Mouse (Mus musculus) midbrain, embryonic 11.5 days (tissue): Measurements from ENCODE around the gene Gm8773. TPM values are rescaled to one million over a fixed set of nuclear protein-coding genes. Genes with fewer than 3 reads are reported as not detected.

Experiments
- ATAC-seq: fragments of 200-750 bp; cut with Nextera tagmentation; 2 replicates; pipeline ENCODE4 v1.8.0; 2017; ENCODE audit warnings: moderate TSS enrichment, moderate library complexity; ENCODE audit not compliant: low FRiP score
- DNase-seq: peaks from one replicate; pipeline ENCODE4 v3.0.0; 2015; ENCODE audit warnings: low spot score; ENCODE audit errors: missing footprints
- H3K27ac ChIP-seq: fragments of 300-500 bp; sonication (generic); 2 replicates; pipeline ENCODE4 v1.5.1; 2014; ENCODE audit warnings: low read depth, low read length
- H3K27me3 ChIP-seq: fragments of 300-500 bp; sonication (generic); 2 replicates; pipeline ENCODE4 v1.6.1; 2014; ENCODE audit warnings: mild to moderate bottlenecking, low read length, moderate library complexity, mixed read lengths; ENCODE audit not compliant: control insufficient read depth, insufficient read depth
- H3K36me3 ChIP-seq: fragments of 300-500 bp; sonication (generic); 2 replicates; pipeline ENCODE4 v1.6.1; 2014; ENCODE audit warnings: mild to moderate bottlenecking, low read length, moderate library complexity, mixed read lengths; ENCODE audit not compliant: control insufficient read depth, insufficient read depth
- H3K4me1 ChIP-seq: fragments of 300-500 bp; sonication (generic); 2 replicates; pipeline ENCODE4 v1.6.1; 2014; ENCODE audit warnings: low read length; ENCODE audit not compliant: control insufficient read depth, insufficient read depth
- H3K4me2 ChIP-seq: fragments of 300-500 bp; sonication (generic); 2 replicates; pipeline ENCODE4 v1.6.1; 2014; ENCODE audit warnings: mild to moderate bottlenecking, moderate library complexity
- H3K4me3 ChIP-seq: fragments of 300-500 bp; sonication (generic); 2 replicates; pipeline ENCODE4 v1.5.1; 2014; ENCODE audit warnings: low read depth, low read length
- H3K9ac ChIP-seq: fragments of 300-500 bp; sonication (generic); 2 replicates; pipeline ENCODE4 v1.6.1; 2014; ENCODE audit warnings: low read length
- H3K9me3 ChIP-seq: fragments of 300-500 bp; sonication (generic); 2 replicates; pipeline ENCODE4 v1.6.1; 2016; ENCODE audit warnings: low read length; ENCODE audit not compliant: control insufficient read depth
- WGBS: fragments of 180-500 bp; shearing (Covaris S2); extraction: QIAGEN DNeasy Blood & Tissue Kit; methylation state at CpG from one replicate; pipeline ENCODE4 v1.1.7; 2014; 5-methylcytosine and 5-hydroxymethylcytosine counted together
- polyA plus RNA-seq: library from polyadenylated mRNA; unstranded; fragments of >200 nt; fragmentation: Nextera tagmentation; extraction: Ambion mirVana; gene quantifications from 2 replicates; pipeline ENCODE4 v1.2.1, GENCODE M21; 2014

Gene Gm8773
- 4.5 and 4.7 TPM in 2 replicates for polyA plus RNA-seq

DNA sequence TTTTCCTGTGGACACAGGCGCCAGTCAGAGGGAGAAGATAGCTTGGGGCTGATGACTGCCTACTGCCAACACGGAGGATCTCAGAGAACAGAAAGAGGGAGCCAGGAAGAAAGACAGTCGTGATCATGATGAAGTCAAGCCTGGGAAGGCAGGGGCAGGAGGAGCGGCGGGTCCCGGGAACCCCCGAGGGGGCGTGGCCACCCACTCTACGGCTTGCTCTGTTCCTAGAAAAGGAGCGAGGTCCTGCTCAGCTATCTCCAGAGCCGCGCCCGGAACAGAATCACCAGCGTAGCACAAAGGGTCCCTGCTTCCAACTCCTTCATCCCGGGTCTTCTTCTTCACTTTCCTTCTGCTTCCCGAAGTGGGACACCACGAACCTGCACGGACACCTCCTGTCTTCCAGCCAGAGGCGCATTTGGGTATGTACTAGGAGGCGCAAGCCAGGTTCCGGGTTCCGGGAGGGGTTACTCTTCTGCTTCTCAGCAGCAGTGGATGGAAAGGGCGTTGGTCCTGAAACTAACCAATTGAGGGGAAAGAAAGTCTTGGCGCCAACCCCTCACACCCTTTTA is at the start of gene Gm8773:
Gene Gm8773, plus strand, starts transcription at position 51 of the 569 bp plus-strand sequence.
- peak within 1 kb of the TSS; percentile 60 for H3K9ac ChIP-seq
- ATAC-seq (peak; percentile 93), DNase-seq (peak; percentile 92)
- WGBS = 2% methylated on average over 24 of the region's 24 CpGs
- no peaks in the 10 kb centered on the region for H3K9me3 ChIP-seq
- no peaks in the 10 kb centered on the region; the same call in 1 of the 2 replicates for H3K27me3 ChIP-seq
- H3K36me3 ChIP-seq = no peaks in the 10 kb centered on the region
- H3K27ac ChIP-seq = no peak within 1 kb of the TSS
- H3K4me1 ChIP-seq = no peaks in the 10 kb centered on the region
- H3K4me2 ChIP-seq = peak within 1 kb of the TSS; percentile 86
- H3K4me3 ChIP-seq = peak within 1 kb of the TSS; percentile 51

DNA sequence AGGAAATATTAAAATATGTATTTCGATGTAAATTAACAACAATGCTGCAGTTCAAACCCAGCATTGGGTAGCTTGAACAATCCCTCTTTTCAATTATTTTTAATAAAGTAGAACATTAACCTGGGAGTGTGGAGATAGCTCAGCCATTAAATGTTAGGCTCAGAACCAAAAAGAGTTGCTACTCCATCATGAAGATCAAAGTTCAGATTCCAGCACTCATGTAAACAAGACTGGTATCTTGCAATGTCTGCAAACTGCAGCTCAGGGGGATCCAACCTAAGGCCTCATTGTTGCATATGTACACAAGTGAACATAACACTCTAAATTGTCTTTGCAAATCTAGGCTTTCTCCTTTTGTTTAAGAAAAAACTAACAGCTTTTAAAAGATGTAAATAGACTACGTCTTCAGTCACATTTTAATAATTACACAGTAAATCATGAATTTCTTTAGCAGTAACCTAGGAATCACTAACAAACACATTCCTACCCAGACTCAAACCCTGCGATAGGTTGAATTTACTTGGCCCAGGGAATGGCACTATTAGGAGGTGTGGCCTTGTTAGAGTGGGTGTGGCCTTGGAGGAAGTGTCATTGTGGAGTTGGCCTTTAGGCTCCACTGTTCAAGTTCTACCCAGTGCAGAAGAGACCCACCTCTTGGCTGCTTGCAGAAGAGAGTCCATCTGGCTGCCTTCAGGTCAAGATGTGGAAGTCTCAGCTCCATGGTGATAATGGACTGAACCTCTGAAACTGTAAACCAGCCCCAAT is 39.8 kb upstream of the Gm8773 start:
- no peak overlapping the region for H3K4me2 ChIP-seq
- no peak for DNase-seq
- no peak overlapping the region for H3K27ac ChIP-seq
- H3K27me3 ChIP-seq = no peaks in the 10 kb centered on the region
- ATAC-seq = no peak
- H3K9ac ChIP-seq = no peak overlapping the region
- peaks cover 6% of the 10 kb centered on the region for H3K36me3 ChIP-seq
- no peaks in the 10 kb centered on the region for H3K4me1 ChIP-seq
- H3K4me3 ChIP-seq = no peak overlapping the region
- no peaks in the 10 kb centered on the region for H3K9me3 ChIP-seq
- WGBS = 86% methylated on average over 3 of the region's 3 CpGs

DNA sequence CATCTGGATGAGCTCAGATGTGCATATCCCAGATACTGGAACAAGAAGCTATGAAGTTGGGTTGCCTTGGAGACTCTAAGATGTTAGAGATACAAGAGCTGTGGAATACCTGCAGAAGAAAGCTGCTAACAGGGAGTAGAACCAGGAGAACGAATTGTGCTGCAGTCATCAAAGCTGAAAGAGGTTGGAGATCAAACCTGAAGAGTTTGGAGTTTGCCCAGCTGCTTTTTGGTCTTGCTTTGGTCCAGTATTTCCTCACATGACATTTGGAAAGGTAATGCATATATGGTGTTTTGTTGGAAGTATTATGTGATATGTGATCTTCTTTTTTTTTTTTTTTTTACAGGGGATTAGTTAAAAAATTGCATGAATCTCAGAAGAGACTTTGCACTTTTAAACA is 37.5 kb upstream of the Gm8773 start:
- no peak overlapping the region for H3K9ac ChIP-seq
- H3K36me3 ChIP-seq = peaks cover 6% of the 10 kb centered on the region
- no peaks in the 10 kb centered on the region for H3K4me1 ChIP-seq
- no peak overlapping the region for H3K27ac ChIP-seq
- no peaks in the 10 kb centered on the region for H3K9me3 ChIP-seq
- no peak overlapping the region for H3K4me3 ChIP-seq
- 88% methylated on average over 1 of the region's 1 CpGs for WGBS
- no peak overlapping the region for H3K4me2 ChIP-seq
- ATAC-seq = no peak
- no peak for DNase-seq
- H3K27me3 ChIP-seq = no peaks in the 10 kb centered on the region

DNA sequence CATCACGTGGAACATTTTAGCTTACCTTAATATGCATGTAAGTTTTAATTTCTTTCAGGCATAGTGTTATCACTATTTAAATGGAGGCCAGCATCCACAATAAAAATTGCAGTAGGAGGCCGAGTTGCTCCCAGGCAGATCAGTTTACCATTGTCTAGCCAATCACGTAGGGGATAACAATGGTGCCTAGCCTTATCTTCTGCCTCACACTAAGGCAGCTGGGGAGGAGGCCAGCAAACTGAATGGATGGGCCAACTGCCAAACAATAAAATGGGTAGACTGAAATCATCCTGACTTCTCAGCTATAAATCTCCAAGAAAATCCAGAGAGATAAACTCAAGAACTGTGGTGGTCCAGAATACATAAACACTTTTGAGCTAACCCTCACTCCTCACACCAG is 33.8 kb upstream of the Gm8773 start:
- H3K27ac ChIP-seq = no peak overlapping the region
- 84% methylated on average over 3 of the region's 3 CpGs for WGBS
- H3K9me3 ChIP-seq = no peaks in the 10 kb centered on the region
- H3K27me3 ChIP-seq = no peaks in the 10 kb centered on the region
- H3K9ac ChIP-seq = no peak overlapping the region
- no peak overlapping the region for H3K4me3 ChIP-seq
- peaks cover 9% of the 10 kb centered on the region for H3K36me3 ChIP-seq
- no peak for ATAC-seq
- DNase-seq = peak; percentile 47
- no peak overlapping the region for H3K4me2 ChIP-seq
- H3K4me1 ChIP-seq = no peaks in the 10 kb centered on the region

DNA sequence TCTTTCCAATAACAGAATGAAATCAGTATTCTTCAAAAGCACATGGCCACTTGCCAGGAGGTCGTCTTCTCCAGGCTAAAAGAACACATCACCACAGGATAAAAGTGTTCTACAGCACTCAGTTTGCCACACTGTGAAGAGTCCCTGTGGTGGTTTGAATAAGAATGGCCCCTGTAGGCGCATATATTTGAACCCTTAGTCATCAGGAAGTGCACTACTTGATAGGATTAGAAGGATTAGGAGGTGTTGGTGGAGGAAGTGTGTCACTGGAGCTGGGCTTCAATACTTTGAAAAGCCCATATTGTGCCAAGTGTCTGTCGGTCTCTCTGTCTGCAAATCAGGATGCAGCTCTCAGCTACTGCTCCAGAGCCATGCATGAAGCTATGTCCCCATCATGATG is 33.2 kb upstream of the Gm8773 start:
- ATAC-seq (no peak), DNase-seq (peak; percentile 49)
- H3K4me2 ChIP-seq = no peak overlapping the region
- no peak overlapping the region for H3K9ac ChIP-seq
- no peaks in the 10 kb centered on the region for H3K4me1 ChIP-seq
- no peak overlapping the region for H3K4me3 ChIP-seq
- H3K36me3 ChIP-seq = peaks cover 9% of the 10 kb centered on the region
- H3K9me3 ChIP-seq = no peaks in the 10 kb centered on the region
- H3K27ac ChIP-seq = no peak overlapping the region
- 50% methylated on average over 3 of the region's 3 CpGs for WGBS
- no peaks in the 10 kb centered on the region for H3K27me3 ChIP-seq

DNA sequence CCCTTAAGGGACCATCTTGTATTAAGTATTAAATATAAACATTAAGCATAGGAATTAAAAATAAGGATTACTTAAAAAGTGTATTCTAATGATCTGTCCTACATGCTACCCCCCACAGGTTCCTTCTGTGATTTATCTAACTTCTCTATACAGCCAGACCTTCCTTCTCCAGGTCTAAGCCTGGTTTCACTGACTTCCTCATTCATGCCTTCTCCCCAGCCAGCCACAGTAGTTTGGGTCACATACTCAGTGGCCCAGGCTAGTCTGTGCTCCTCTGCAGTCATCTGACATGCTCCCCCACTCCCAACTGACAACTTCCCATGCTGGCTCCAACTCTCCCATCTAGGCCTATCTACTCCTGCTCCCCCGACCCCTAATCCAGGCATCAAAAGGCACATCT is 22.5 kb upstream of the Gm8773 start:
- Histone ChIP-seq H3K36me3 (peaks cover 10% of the 10 kb centered on the region), H3K4me2 (no peak overlapping the region), H3K27me3 (no peaks in the 10 kb centered on the region), H3K4me3 (no peak overlapping the region), H3K9ac (no peak overlapping the region), H3K9me3 (no peaks in the 10 kb centered on the region; the same call in 1 of the 2 replicates), H3K4me1 (no peaks in the 10 kb centered on the region), H3K27ac (no peak overlapping the region)
- ATAC-seq (no peak), DNase-seq (peak; percentile 28)
- WGBS = 90% methylated on average over 1 of the region's 1 CpGs

DNA sequence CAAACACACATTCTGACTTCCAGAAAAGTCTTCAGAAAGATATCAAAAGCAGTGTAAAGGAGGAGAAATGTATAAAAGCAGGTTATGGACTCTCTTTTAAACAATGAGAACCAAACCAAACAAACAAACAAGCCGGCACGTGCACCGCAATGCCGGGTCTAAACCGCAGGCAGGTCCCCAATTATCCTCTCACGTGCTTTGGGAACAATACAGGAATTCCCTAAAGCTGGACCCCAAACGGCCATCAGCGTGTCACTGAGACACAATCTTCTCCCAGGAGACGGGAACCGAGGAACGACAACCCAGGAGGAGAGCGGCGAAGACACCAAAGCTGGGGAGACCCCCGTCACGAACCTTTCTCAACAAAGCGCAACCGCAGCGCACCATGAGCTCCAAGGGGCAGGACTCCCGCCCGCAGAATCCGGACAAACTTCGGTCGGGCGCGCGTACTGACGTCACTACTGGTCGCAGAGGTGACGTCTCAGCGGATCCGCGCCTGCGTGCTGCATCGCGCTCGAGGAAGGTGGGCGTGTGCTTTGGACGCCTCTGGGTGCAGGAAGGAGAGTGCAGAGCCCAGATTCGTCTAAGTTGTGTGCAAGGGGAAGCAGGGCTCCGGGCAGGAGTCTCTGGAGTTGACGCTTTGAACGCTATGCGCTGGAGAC is 14.4 kb upstream of the Gm8773 start, which contains the start of gene Gtpbp10:
Gene Gtpbp10, minus strand, starts transcription at position 460 of the 662 bp plus-strand sequence.
- ATAC-seq = peak; percentile 99
- H3K4me2 ChIP-seq = peak within 1 kb of the TSS; percentile 46

DNA sequence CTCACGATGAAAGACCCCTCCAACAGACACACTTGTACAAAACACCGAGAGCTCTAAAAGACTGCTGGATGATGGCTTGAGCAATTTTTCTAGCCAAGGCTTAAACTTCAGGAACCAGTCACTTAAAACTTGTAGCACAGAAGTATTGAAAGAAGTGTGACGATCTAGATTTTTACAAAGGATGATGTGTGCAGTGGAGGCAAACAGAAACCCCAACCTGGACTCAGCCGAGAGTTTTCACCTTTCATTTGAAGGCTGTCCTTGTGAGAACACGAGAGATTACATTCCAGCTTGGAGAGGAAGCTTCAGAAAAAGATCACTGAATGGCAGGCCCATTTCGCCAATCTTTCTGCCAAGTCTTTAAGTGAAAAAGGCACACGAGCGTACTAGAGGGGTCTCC is 13.8 kb upstream of the Gm8773 start:
- Histone ChIP-seq H3K27ac (no peak overlapping the region), H3K4me2 (peak overlapping the region; percentile 46), H3K27me3 (no peaks in the 10 kb centered on the region), H3K4me3 (peak overlapping the region; percentile 66), H3K36me3 (peaks cover under 1% of the 10 kb centered on the region), H3K4me1 (peaks cover 2% of the 10 kb centered on the region; the same call in 1 of the 2 replicates), H3K9ac (peak overlapping the region; percentile 85), H3K9me3 (no peaks in the 10 kb centered on the region)
- DNase-seq (peak; percentile 82), ATAC-seq (no peak)
- WGBS = 50% methylated on average over 8 of the region's 8 CpGs

More for the DNA sequence above, 14.4 kb upstream of the Gm8773 start, which contains the start of gene Gtpbp10:
- WGBS = under 1% methylated on average over 43 of the region's 43 CpGs
- no peaks in the 10 kb centered on the region for H3K27me3 ChIP-seq
- H3K9me3 ChIP-seq = no peaks in the 10 kb centered on the region
- H3K4me1 ChIP-seq = peaks cover 2% of the 10 kb centered on the region; the same call in 1 of the 2 replicates
- peak within 1 kb of the TSS; percentile 85 for H3K9ac ChIP-seq
- H3K27ac ChIP-seq = peak within 1 kb of the TSS; percentile 46; the same call in 1 of the 2 replicates
- peak within 1 kb of the TSS; percentile 66 for H3K4me3 ChIP-seq
- DNase-seq = peak; percentile 99
- H3K36me3 ChIP-seq = peaks cover 5% of the 10 kb centered on the region
